Mouse (Mus musculus): ENCODE data around the gene Tnfaip8l1.

GRCm38 (mm10) chr17:56119981-56120880 lies 42.0 kb upstream of the Tnfaip8l1 start:
- no peak for TF ChIP-seq CTCF (IDR thresholded peaks at IDR 0.05; ENCODE audit: borderline replicate concordance, insufficient read depth, low read depth, low read length)
- no peak for TF ChIP-seq POLR2A (IDR thresholded peaks at IDR 0.05; ENCODE audit: borderline replicate concordance, insufficient read depth, low read length)

Measured in cerebellum, adult 2 months (tissue).